Mouse (Mus musculus): ENCODE results near the gene Usp46.

- no peak for TF ChIP-seq CTCF (IDR thresholded peaks at IDR 0.05; ENCODE audit: low read depth, low read length)
- no peak for TF ChIP-seq POLR2A (IDR thresholded peaks at IDR 0.05; ENCODE audit: extremely low read depth, insufficient read depth, low read length)
Observed at GRCm38 (mm10) chr5:74050903-74051302, 17.3 kb downstream of the Usp46 start.

Data from liver, adult 2 months (tissue).